Mouse (Mus musculus) small intestine, adult 2 months (tissue): ENCODE results near the gene Idua.
A peak's percentile ranks its signal among the peaks of the same experiment; 100 is the strongest.

Experiments used
- CTCF ChIP-seq: fragments of 200-500 bp; IDR thresholded peaks from 2 replicates; pipeline ENCODE4 v1.5.1; 2012; ENCODE audit warnings: low read depth, mild to moderate bottlenecking, control low read depth, inconsistent platforms, low read length, moderate library complexity, mixed read lengths; ENCODE audit not compliant: insufficient replicate concordance, insufficient read length; ENCODE audit errors: extremely low read depth
- POLR2A ChIP-seq: fragments of 200-500 bp; IDR thresholded peaks from 2 replicates; pipeline ENCODE4 v1.6.1; 2012; ENCODE audit warnings: low read depth, mild to moderate bottlenecking, control low read depth, inconsistent platforms, low read length, moderate library complexity

- TF ChIP-seq CTCF (peak; percentile 59; the same call in 1 of the 2 replicates), POLR2A (no peak)
These were observed 8.3 kb upstream of the Idua start for GRCm38 (mm10) chr5:108651823-108652222.
